In the genomic region with DNA sequence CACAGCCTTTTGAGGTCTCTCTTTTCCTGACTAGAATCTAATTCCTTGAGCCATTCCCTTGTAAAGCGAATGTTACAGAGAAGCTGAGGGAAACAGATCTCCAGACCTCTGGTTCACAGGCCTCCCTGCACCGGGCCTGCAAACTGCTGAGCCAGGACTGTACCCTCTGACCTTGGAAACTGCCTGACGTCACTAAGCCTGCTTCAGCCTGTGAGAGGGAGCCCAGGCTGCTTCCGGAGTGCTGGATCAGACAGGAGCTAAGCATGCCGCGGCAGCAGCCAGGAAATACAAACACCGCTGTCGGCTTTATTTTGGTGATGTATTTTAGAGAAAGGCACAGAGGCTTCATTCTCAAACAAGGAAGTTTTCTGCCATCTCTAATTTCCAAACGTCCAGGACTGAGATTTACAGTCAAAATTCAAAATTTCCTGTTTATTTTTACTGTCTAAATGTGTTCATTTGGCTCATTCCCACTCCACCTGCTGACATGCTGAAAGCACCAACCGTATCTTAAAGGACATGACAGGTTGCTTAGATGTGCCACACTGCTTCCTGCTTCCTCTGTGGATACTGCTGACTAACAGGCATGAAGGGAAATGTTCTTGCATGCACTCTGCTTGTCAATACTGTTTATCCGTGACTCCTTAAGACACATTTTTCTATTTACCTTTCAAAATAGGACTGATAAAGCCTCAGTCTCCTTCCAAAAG, we compare ENCODE assay signal across 7 mouse cellular contexts. TPM values are rescaled to one million over a fixed set of nuclear protein-coding genes. Genes with fewer than 3 reads are reported as not detected.
DNase-seq lines count a peak whose midpoint lies in the region; ATAC-seq and TF ChIP-seq lines count a peak whose summit lies in the region.

No protein-coding gene starts in this region.

- DNase-seq in R1 (ENCODE audit: low read depth, low spot score), result peak; percentile 94
- DNase-seq in cerebellum, adult 9-11 months, result peak; percentile 63
- peak; percentile 87 for DNase-seq in gastrocnemius, adult 2 months
- DNase-seq in liver, embryonic 11.5 days (ENCODE audit: low spot score), result peak; percentile 63
- DNase-seq in natural killer cell, adult 2 months (ENCODE audit: low spot score in 2 of 2), result peak; percentile 49 to 52
- DNase-seq in thymus, postnatal 36 days, result peak; percentile 68 to 85

- peaks cover 14% of the 10 kb centered on the region for H3K36me3 ChIP-seq in hindbrain, embryonic 15.5 days
- no peaks in the 10 kb centered on the region; the same call in 1 of the 2 replicates for H3K36me3 ChIP-seq in liver, embryonic 11.5 days (ENCODE audit: control insufficient read depth, insufficient read depth, low read length)

- no peak overlapping the region for H3K4me2 ChIP-seq in hindbrain, embryonic 15.5 days
- H3K4me2 ChIP-seq in liver, embryonic 11.5 days, result peak overlapping the region; percentile 43

- ATAC-seq in hindbrain, embryonic 15.5 days (ENCODE audit: low FRiP score, low read depth), result peak; percentile 43; the same call in 1 of the 2 replicates
- ATAC-seq in liver, embryonic 11.5 days (replicated peaks; ENCODE audit: low FRiP score), result peak; percentile 88

- H3K27me3 ChIP-seq in hindbrain, embryonic 15.5 days, result no peaks in the 10 kb centered on the region
- no peaks in the 10 kb centered on the region for H3K27me3 ChIP-seq in liver, embryonic 11.5 days (replicated peaks; ENCODE audit: control insufficient read depth, insufficient read depth, low read length)

- TF ChIP-seq CTCF in gastrocnemius, adult 2 months (IDR thresholded peaks at IDR 0.05), result no peak

- no peak overlapping the region for H3K9ac ChIP-seq in hindbrain, embryonic 15.5 days
- peak overlapping the region; percentile 37; the same call in 1 of the 2 replicates for H3K9ac ChIP-seq in liver, embryonic 11.5 days (ENCODE audit: low read depth, low read length)

- peak overlapping the region; percentile 68 for H3K4me3 ChIP-seq in gastrocnemius, adult 2 months
- H3K4me3 ChIP-seq in hindbrain, embryonic 15.5 days, result no peak overlapping the region
- no peak overlapping the region for H3K4me3 ChIP-seq in liver, embryonic 11.5 days (ENCODE audit: low read depth, low read length)

- H3K27ac ChIP-seq in gastrocnemius, adult 2 months, result peak overlapping the region; percentile 97
- H3K27ac ChIP-seq in hindbrain, embryonic 15.5 days (replicated peaks), result peak overlapping the region; percentile 65
- H3K27ac ChIP-seq in liver, embryonic 11.5 days (ENCODE audit: low read depth, low read length), result peak overlapping the region; percentile 80

- WGBS in hindbrain, embryonic 15.5 days, result 50% methylated on average over 11 of the region's 11 CpGs
- 29% methylated on average over 11 of the region's 11 CpGs for WGBS in liver, embryonic 11.5 days

- intact Hi-C loops in gastrocnemius, adult 2 months (cut with DNase I), result no loop called here

- H3K4me1 ChIP-seq in hindbrain, embryonic 15.5 days (replicated peaks), result peaks cover 20% of the 10 kb centered on the region
- peaks cover 12% of the 10 kb centered on the region for H3K4me1 ChIP-seq in liver, embryonic 11.5 days (replicated peaks; ENCODE audit: control insufficient read depth, insufficient read depth, low read length)

- no peaks in the 10 kb centered on the region for H3K9me3 ChIP-seq in hindbrain, embryonic 15.5 days
- no peaks in the 10 kb centered on the region for H3K9me3 ChIP-seq in liver, embryonic 11.5 days (ENCODE audit: control insufficient read depth, low read length)

RNA-seq across cellular contexts. Expression of gene Zbtb38, which starts 46.9 kb away (rescaled TPM):
- total RNA-seq in gastrocnemius, adult 2 months (2021), result 10 to 100 TPM; 22.9 to 33.8 TPM
- 41.5 and 46.1 TPM in 2 replicates for polyA plus RNA-seq in hindbrain, embryonic 15.5 days (2015; fragmentation: Nextera tagmentation; extraction: Ambion mirVana)
- polyA plus RNA-seq in liver, embryonic 11.5 days (2014; fragmentation: Nextera tagmentation; extraction: Ambion mirVana), result 10.0 and 10.1 TPM in 2 replicates
